Mouse (Mus musculus) kidney, adult 2 months (tissue): ENCODE measurements around the gene Traf3ip3. TPM values are rescaled to one million over a fixed set of nuclear protein-coding genes. Genes with fewer than 3 reads are reported as not detected.
A peak's percentile ranks its signal among the peaks of the same experiment; 100 is the strongest.

Experiments
- DNase-seq: peaks from one replicate; pipeline ENCODE4 v3.0.0; 2021
- H3K27ac ChIP-seq: fragments of 200-500 bp; 2 replicates; pipeline ENCODE4 v1.5.1; 2012; ENCODE audit warnings: low read depth, low read length, control low read depth, inconsistent platforms; ENCODE audit not compliant: insufficient read depth
- H3K27me3 ChIP-seq: fragments of 200-500 bp; replicated peaks from 2 replicates; pipeline ENCODE4 v1.6.1; 2012; ENCODE audit warnings: mild to moderate bottlenecking, moderate library complexity, low read length, inconsistent platforms; ENCODE audit not compliant: control insufficient read depth, insufficient read depth
- H3K36me3 ChIP-seq: fragments of 200-500 bp; 2 replicates; pipeline ENCODE4 v1.6.1; 2012; ENCODE audit warnings: mild to moderate bottlenecking, moderate library complexity, low read length, inconsistent platforms; ENCODE audit not compliant: control insufficient read depth, insufficient read depth
- H3K4me1 ChIP-seq: fragments of 200-500 bp; 2 replicates; pipeline ENCODE4 v1.6.1; 2011; ENCODE audit warnings: low read length; ENCODE audit not compliant: control insufficient read depth, insufficient read depth
- H3K4me3 ChIP-seq: fragments of 200-500 bp; 2 replicates; pipeline ENCODE4 v1.5.1; 2011; ENCODE audit warnings: mild to moderate bottlenecking, low read depth, low read length, control low read depth; ENCODE audit not compliant: insufficient read depth
- CTCF ChIP-seq: fragments of 200-500 bp; conservative IDR thresholded peaks from 2 replicates; pipeline ENCODE4 v1.5.1; 2011; ENCODE audit warnings: low read depth, mild to moderate bottlenecking, control low read depth, low read length, moderate library complexity, mixed read lengths; ENCODE audit not compliant: insufficient read depth, insufficient read length
- POLR2A ChIP-seq: fragments of 200-500 bp; IDR thresholded peaks from one replicate; pipeline ENCODE4 v1.6.1; 2011; ENCODE audit warnings: low read depth, low read length, control low read depth
- WGBS: fragments of 180-500 bp; shearing (Covaris S2); methylation state at CpG from one replicate; pipeline ENCODE4 v1.1.7; 2018; 5-methylcytosine and 5-hydroxymethylcytosine counted together
- polyA plus RNA-seq: library from polyadenylated mRNA; depleted of rRNA; stranded (reverse); fragments of >200 nt; gene quantifications from 2 replicates; pipeline ENCODE4 v1.2.3, GENCODE M21; 2012

Traf3ip3 gene
- polyA plus RNA-seq, 1 experiment, result 3.2 TPM

- DNase-seq, result no peak
- 21% methylated on average over 7 of the region's 7 CpGs for WGBS
- H3K36me3 ChIP-seq, result no peaks in the 10 kb centered on the region
- peak overlapping the region; percentile 58 for H3K27ac ChIP-seq
- H3K27me3 ChIP-seq, result no peaks in the 10 kb centered on the region
- no peak overlapping the region for H3K4me3 ChIP-seq
- peaks cover 31% of the 10 kb centered on the region for H3K4me1 ChIP-seq
- TF ChIP-seq CTCF (no peak), POLR2A (no peak)
Observed at GRCm38 (mm10) chr1:193226724-193227522, 25.4 kb upstream of the Traf3ip3 start.

- no peaks in the 10 kb centered on the region for H3K27me3 ChIP-seq
- no peak for TF ChIP-seq POLR2A
- DNase-seq, result no peak
- 93% methylated on average over 4 of the region's 4 CpGs for WGBS
- no peaks in the 10 kb centered on the region for H3K36me3 ChIP-seq
- no peak overlapping the region for H3K4me3 ChIP-seq
- peaks cover 26% of the 10 kb centered on the region for H3K4me1 ChIP-seq
- no peak overlapping the region for H3K27ac ChIP-seq
Observed at GRCm38 (mm10) chr1:193226114-193226513, 24.6 kb upstream of the Traf3ip3 start.

GRCm38 (mm10) chr1:193225531-193225930, 24.0 kb upstream of the Traf3ip3 start:
- WGBS, result 39% methylated on average over 3 of the region's 3 CpGs
- Histone ChIP-seq H3K36me3 (no peaks in the 10 kb centered on the region), H3K4me1 (peaks cover 23% of the 10 kb centered on the region), H3K27ac (no peak overlapping the region), H3K27me3 (no peaks in the 10 kb centered on the region), H3K4me3 (no peak overlapping the region)
- no peak for TF ChIP-seq CTCF
- TF ChIP-seq POLR2A, result no peak
- DNase-seq, result no peak

- H3K27ac ChIP-seq, result no peak overlapping the region
- no peak for DNase-seq
- H3K4me3 ChIP-seq, result no peak overlapping the region
- H3K4me1 ChIP-seq, result 0 out of 2 replicates have a peak, but pooled peaks cover 2% of the 10 kb centered on the region
- 63% methylated on average over 5 of the region's 5 CpGs for WGBS
- H3K27me3 ChIP-seq, result no peaks in the 10 kb centered on the region
- TF ChIP-seq POLR2A (no peak), CTCF (no peak)
- H3K36me3 ChIP-seq, result no peaks in the 10 kb centered on the region
Observed at GRCm38 (mm10) chr1:193220408-193220807, 18.9 kb upstream of the Traf3ip3 start.

- DNase-seq, result no peak
- Histone ChIP-seq H3K4me3 (no peak overlapping the region), H3K27me3 (no peaks in the 10 kb centered on the region), H3K27ac (no peak overlapping the region), H3K4me1 (no peaks in the 10 kb centered on the region), H3K36me3 (no peaks in the 10 kb centered on the region)
- 79% methylated on average over 3 of the region's 3 CpGs for WGBS
- TF ChIP-seq CTCF (no peak), POLR2A (no peak)
Observed at GRCm38 (mm10) chr1:193216000-193216399, 14.5 kb upstream of the Traf3ip3 start.

GRCm38 (mm10) chr1:193214053-193214452, 12.6 kb upstream of the Traf3ip3 start:
- WGBS, result 78% methylated on average over 5 of the region's 5 CpGs
- Histone ChIP-seq H3K4me3 (no peak overlapping the region), H3K27ac (no peak overlapping the region), H3K4me1 (no peaks in the 10 kb centered on the region), H3K36me3 (no peaks in the 10 kb centered on the region), H3K27me3 (no peaks in the 10 kb centered on the region)
- no peak for DNase-seq
- TF ChIP-seq CTCF (no peak), POLR2A (no peak)

- WGBS, result 83% methylated on average over 5 of the region's 5 CpGs
- Histone ChIP-seq H3K4me1 (no peaks in the 10 kb centered on the region), H3K4me3 (no peak overlapping the region), H3K36me3 (no peaks in the 10 kb centered on the region), H3K27me3 (no peaks in the 10 kb centered on the region), H3K27ac (no peak overlapping the region)
- no peak for DNase-seq
- TF ChIP-seq CTCF (no peak), POLR2A (no peak)
Observed at GRCm38 (mm10) chr1:193211371-193211770, 9.9 kb upstream of the Traf3ip3 start.
